Mouse (Mus musculus) E14TG2a.4 (cell line): ENCODE data around the gene Tmem132d.

Source experiments
- CTCF ChIP-seq: conservative IDR thresholded peaks from 2 replicates; pipeline ENCODE4 v1.5.1; 2014; ENCODE audit warnings: low read length
- NANOG ChIP-seq: IDR thresholded peaks from 2 replicates; pipeline ENCODE4 v1.6.1; 2014; ENCODE audit warnings: borderline replicate concordance, low read length, mixed read lengths
- POU5F1 ChIP-seq: IDR thresholded peaks from 2 replicates; pipeline ENCODE4 v1.6.1; 2014; ENCODE audit warnings: low read length, borderline replicate concordance

DNA sequence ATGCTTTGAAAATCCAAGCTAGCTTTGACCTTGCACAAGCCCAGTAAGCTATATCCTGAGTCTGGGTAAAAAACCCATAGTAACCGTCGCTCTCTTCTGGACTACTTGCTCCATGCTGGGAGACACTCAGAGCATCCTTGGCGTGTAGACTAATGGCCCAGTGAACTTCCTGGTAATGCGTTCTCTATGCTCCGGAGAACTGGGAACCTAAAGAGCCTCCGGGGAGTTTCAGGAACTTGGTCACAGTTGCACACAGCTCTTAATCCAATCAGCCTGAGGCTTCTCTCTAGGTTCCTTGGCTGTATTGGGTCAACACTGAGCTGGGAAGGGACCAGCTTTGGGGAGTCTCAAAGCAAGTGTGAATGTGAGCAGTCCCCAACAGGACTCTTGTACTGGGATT, 12.0 kb upstream of the Tmem132d start:
- TF ChIP-seq CTCF (no peak), NANOG (no peak), POU5F1 (no peak)
